Mouse (Mus musculus) embryonic facial prominence, embryonic 12.5 days (tissue): Measurements from ENCODE around the gene Sema4g. TPM values are rescaled to one million over a fixed set of nuclear protein-coding genes. Genes with fewer than 3 reads are reported as not detected.
A peak's percentile ranks its signal among the peaks of the same experiment; 100 is the strongest.

Source experiments
- ATAC-seq: fragments of 200-750 bp; cut with Nextera tagmentation; 2 replicates; pipeline ENCODE4 v1.8.0; 2017; ENCODE audit not compliant: insufficient number of reproducible peaks, insufficient read depth, low FRiP score, low TSS enrichment
- H3K27ac ChIP-seq: fragments of 300-500 bp; sonication (generic); 2 replicates; pipeline ENCODE4 v1.5.1; 2016; ENCODE audit warnings: mild to moderate bottlenecking
- H3K27me3 ChIP-seq: fragments of 300-500 bp; sonication (generic); 2 replicates; pipeline ENCODE4 v1.6.1; 2016; ENCODE audit warnings: mild to moderate bottlenecking, moderate library complexity
- H3K36me3 ChIP-seq: fragments of 300-500 bp; sonication (generic); 2 replicates; pipeline ENCODE4 v1.6.1; 2016; ENCODE audit warnings: mild to moderate bottlenecking
- H3K4me1 ChIP-seq: fragments of 300-500 bp; sonication (generic); 2 replicates; pipeline ENCODE4 v1.6.1; 2016
- H3K4me2 ChIP-seq: fragments of 300-500 bp; sonication (generic); replicated peaks from 2 replicates; pipeline ENCODE4 v1.6.1; 2016; ENCODE audit warnings: mild to moderate bottlenecking, moderate library complexity
- H3K4me3 ChIP-seq: fragments of 300-500 bp; sonication (generic); 2 replicates; pipeline ENCODE4 v1.5.1; 2016; ENCODE audit warnings: mild to moderate bottlenecking
- H3K9ac ChIP-seq: fragments of 300-500 bp; sonication (generic); 2 replicates; pipeline ENCODE4 v1.6.1; 2016; ENCODE audit warnings: mild to moderate bottlenecking, moderate library complexity
- H3K9me3 ChIP-seq: fragments of 300-500 bp; sonication (generic); 2 replicates; pipeline ENCODE4 v1.6.1; 2016; ENCODE audit warnings: mild to moderate bottlenecking, moderate library complexity
- WGBS: fragments of 180-500 bp; shearing (Covaris S2); methylation state at CpG from one replicate; pipeline ENCODE4 v1.1.7; 2016; 5-methylcytosine and 5-hydroxymethylcytosine counted together
- polyA plus RNA-seq: library from polyadenylated mRNA; unstranded; fragments of >200 nt; fragmentation: Nextera tagmentation; extraction: Ambion mirVana; gene quantifications from 2 replicates; pipeline ENCODE4 v1.2.1, GENCODE M21; 2016

Sema4g gene
- polyA plus RNA-seq: 7.0 TPM in 2 replicates

DNA sequence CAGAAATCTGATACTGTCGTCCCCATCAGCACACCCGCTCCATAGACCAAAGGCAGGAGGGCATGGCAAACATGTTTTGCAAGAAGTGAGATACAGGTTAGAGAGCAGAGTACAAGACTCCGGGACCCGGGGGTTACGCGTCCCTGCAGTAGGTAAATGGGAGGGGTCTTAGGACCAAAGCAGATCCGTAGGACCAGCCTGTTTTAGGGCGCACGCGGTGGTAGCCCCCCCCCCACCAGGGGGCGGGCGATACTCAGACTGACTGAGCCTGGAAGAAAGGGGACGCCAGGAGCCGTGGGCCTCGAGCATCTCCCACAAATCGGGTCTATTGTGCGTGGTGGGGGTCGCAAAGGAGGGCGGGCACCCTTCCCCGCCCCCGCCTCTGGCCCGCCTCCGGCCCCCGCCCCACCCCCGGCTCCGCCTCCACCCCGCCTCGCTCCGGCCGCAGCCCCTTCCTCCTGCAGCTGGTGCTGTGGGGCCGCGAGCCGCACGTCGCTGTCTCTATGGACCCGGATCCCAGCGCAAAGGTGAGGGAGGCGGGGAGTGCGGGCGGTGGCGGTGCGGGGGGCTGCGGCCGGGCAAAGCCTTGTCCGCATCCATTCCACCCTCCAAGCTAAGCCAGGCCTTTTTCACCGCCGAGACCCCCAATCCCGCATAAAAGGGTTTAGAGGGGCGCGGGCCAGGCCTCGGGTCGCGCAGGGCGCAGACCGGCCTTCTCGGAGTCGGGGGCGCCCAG lies at the start of gene Sema4g:
Gene Sema4g (plus strand): TSS at position 271 of the 736 bp plus-strand sequence.
- Histone ChIP-seq H3K27ac (peak within 1 kb of the TSS; percentile 23; the same call in 1 of the 2 replicates), H3K4me1 (peaks cover 28% of the 10 kb centered on the region), H3K9ac (peak within 1 kb of the TSS; percentile 65), H3K36me3 (peaks cover 6% of the 10 kb centered on the region; the same call in 1 of the 2 replicates), H3K27me3 (no peaks in the 10 kb centered on the region), H3K4me3 (peak within 1 kb of the TSS; percentile 63), H3K4me2 (peak within 1 kb of the TSS; percentile 90), H3K9me3 (no peaks in the 10 kb centered on the region)
- WGBS: under 1% methylated on average over 54 of the region's 58 CpGs
- ATAC-seq: peak; percentile 69

DNA sequence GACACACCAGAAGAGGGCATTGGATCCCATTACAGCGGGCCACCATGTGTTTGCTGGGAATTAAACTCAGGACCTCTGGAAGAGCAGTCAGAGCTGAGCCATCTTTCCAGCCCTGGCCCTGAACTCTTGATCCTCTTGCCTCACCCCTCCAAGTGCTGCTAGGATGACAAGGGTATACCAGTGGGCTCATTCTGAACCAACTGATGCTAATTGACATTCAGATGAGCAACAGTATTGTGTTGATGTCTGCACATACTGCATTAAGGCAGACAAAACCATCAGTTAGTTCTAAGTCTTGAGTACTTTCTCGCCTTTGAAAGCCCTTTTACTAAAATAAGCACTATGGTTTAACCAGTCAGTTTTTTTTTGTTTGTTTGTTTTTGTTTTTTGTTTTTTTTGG lies 29.3 kb upstream of the Sema4g start:
- Histone ChIP-seq H3K27ac (no peak overlapping the region), H3K9me3 (no peaks in the 10 kb centered on the region), H3K4me3 (no peak overlapping the region), H3K9ac (no peak overlapping the region), H3K36me3 (peaks cover 72% of the 10 kb centered on the region), H3K4me1 (no peaks in the 10 kb centered on the region), H3K27me3 (no peaks in the 10 kb centered on the region), H3K4me2 (no peak overlapping the region)
- 93% methylated on average over 2 of the region's 2 CpGs for whole genome bisulfite sequencing
- ATAC-seq: no peak

DNA sequence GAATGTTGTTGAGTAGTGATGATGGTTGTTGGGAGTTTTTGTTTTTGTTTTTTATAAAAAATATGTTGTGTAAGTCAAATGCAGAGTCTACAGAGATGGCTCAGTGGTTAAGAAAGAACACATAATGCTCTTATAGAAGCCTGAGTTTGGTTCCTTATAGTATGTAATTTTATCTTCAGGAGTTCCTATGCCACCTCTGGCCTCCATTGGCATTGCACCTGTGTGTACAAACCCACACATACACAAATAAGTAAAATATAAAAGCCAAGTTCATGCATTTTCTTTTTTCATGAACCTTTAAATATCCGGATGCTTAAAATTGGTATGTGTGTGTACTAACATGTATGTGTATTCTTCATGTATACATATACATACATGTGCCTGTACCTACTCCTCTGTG lies 22.9 kb upstream of the Sema4g start:
- H3K4me1 ChIP-seq: no peaks in the 10 kb centered on the region
- WGBS: 100% methylated on average over 1 of the region's 1 CpGs
- no peak overlapping the region for H3K27ac ChIP-seq
- H3K9me3 ChIP-seq: no peaks in the 10 kb centered on the region
- no peak overlapping the region for H3K4me2 ChIP-seq
- no peaks in the 10 kb centered on the region for H3K27me3 ChIP-seq
- H3K36me3 ChIP-seq: peaks cover 77% of the 10 kb centered on the region
- H3K4me3 ChIP-seq: no peak overlapping the region
- H3K9ac ChIP-seq: no peak overlapping the region
- no peak for ATAC-seq

DNA sequence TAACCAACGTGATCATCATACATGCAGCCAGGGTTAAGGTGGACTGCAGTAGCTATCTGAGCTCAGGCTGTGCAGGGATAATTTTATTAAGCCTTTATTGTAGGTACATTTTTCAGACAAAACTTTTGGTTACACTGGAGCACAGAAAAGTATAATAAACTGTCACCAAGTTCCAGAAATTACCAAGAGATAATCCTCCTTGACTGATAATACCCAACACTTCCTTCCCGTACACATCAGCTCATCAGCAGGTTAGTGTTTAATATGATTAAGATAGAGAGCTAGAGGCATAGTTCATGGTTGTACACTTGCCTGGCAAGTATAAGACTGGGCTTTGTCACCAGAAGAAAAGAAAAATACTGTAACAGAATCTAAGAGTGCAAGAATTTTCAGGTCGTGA lies 20.6 kb upstream of the Sema4g start:
- Histone ChIP-seq H3K9me3 (no peaks in the 10 kb centered on the region), H3K4me1 (no peaks in the 10 kb centered on the region), H3K9ac (no peak overlapping the region), H3K4me2 (no peak overlapping the region), H3K27ac (no peak overlapping the region), H3K27me3 (no peaks in the 10 kb centered on the region), H3K4me3 (no peak overlapping the region), H3K36me3 (peaks cover 84% of the 10 kb centered on the region)
- ATAC-seq: no peak
- 85% methylated on average over 3 of the region's 3 CpGs for WGBS

DNA sequence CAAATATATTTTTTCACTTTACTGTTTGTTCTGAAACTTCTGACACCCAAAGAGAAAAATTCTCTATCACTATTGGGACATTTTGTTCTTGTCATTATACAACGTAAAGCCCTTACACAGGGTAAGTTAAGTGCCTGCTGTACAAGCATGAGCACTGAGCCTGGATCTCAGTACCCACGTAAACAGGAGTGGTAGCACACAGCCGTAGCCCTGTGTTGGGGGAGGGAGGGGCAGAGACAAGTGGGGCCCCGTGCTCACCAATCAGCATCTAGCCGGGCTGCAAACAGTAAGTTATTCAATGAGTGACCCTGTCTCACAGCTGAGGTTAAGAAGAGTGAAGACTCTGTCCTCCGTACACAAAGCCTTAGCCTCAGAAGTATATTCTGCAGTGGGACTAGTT lies 12.3 kb upstream of the Sema4g start:
- no peak overlapping the region for H3K27ac ChIP-seq
- H3K4me3 ChIP-seq: no peak overlapping the region
- no peak for ATAC-seq
- H3K36me3 ChIP-seq: peaks cover 90% of the 10 kb centered on the region
- no peaks in the 10 kb centered on the region for H3K9me3 ChIP-seq
- no peaks in the 10 kb centered on the region for H3K27me3 ChIP-seq
- WGBS: 74% methylated on average over 6 of the region's 6 CpGs
- no peak overlapping the region for H3K9ac ChIP-seq
- no peak overlapping the region for H3K4me2 ChIP-seq
- no peaks in the 10 kb centered on the region for H3K4me1 ChIP-seq

DNA sequence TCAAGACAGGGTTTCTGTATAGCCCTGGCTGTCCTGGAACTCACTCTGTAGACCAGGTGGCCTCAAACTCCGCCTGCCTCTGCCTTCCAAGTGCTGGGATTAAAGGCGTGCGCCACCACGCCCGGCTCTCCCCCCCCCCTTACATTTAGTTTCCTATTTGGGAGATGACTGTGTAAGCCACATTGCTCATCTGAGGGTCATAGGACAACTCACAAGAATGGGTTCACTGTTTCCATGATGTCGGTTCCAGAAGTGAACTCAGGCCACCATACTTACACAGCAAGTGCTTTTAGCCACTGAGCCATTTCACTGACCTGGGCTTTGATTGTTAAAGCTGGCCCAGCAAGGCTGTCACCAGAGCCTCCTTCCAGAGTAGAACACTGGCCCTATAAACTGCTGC lies 11.8 kb upstream of the Sema4g start:
- Histone ChIP-seq H3K36me3 (peaks cover 93% of the 10 kb centered on the region), H3K4me2 (no peak overlapping the region), H3K4me1 (no peaks in the 10 kb centered on the region), H3K9ac (no peak overlapping the region), H3K27me3 (no peaks in the 10 kb centered on the region), H3K4me3 (no peak overlapping the region), H3K27ac (no peak overlapping the region), H3K9me3 (no peaks in the 10 kb centered on the region)
- WGBS: 93% methylated on average over 6 of the region's 6 CpGs
- no peak for ATAC-seq

DNA sequence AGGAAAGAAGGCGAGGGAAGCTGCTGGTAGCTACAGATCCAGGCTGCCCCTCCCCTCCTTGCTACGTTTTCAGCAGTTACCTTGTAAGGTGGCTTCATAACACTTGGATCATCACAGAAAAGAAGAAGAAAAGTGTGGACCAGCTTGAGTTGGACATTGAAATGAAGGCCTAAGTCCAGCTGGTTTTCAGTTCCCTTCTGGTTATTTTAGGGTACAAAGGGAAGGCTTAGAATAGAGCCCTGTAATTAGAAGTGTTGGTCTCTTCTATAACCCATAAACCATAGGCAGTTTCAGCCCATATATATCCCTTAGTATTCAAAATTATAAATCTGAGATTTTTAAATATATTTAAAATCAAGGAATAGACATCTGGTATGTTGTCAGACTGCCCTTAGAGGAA lies 8.1 kb upstream of the Sema4g start:
- Histone ChIP-seq H3K4me2 (no peak overlapping the region), H3K4me3 (no peak overlapping the region), H3K9ac (no peak overlapping the region), H3K36me3 (peaks cover 61% of the 10 kb centered on the region), H3K27ac (no peak overlapping the region), H3K27me3 (no peaks in the 10 kb centered on the region), H3K9me3 (no peaks in the 10 kb centered on the region), H3K4me1 (no peaks in the 10 kb centered on the region)
- WGBS: 91% methylated on average over 2 of the region's 2 CpGs
- no peak for ATAC-seq

DNA sequence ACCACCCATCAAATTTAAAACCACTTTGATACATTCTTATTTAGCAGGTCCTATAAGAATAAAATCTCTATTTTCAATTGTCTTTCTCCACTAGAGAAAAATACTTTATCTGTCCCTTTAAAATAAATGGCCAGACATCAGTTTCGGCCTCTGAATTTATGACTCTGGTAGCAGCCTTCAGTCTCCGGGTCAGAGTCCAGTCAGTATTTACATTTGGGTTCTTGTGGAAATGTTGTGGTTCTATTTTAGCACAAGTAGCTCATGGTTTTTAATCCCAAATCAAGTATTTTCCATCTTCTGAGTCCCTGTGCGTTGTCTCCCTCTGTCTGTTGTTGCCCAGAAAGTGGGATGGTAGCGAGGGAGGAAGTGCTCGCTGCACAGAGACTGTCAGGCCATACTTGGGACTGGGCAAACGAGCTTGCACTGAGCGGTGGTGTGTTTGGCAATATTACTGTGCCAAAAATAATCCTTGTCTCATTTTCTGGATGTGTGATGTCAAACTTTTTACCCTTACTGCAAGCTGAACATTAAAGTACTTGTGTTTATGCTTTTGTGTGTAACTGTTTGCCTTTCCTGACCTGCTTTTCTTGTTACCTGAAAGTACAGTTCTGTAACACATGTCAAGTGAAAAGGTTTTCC lies 6.3 kb upstream of the Sema4g start:
- no peaks in the 10 kb centered on the region for H3K27me3 ChIP-seq
- no peak overlapping the region for H3K4me2 ChIP-seq
- H3K9me3 ChIP-seq: no peaks in the 10 kb centered on the region
- H3K36me3 ChIP-seq: peaks cover 43% of the 10 kb centered on the region
- no peak overlapping the region for H3K27ac ChIP-seq
- WGBS: 90% methylated on average over 7 of the region's 7 CpGs
- no peaks in the 10 kb centered on the region for H3K4me1 ChIP-seq
- H3K9ac ChIP-seq: no peak overlapping the region
- H3K4me3 ChIP-seq: no peak overlapping the region
- ATAC-seq: no peak

DNA sequence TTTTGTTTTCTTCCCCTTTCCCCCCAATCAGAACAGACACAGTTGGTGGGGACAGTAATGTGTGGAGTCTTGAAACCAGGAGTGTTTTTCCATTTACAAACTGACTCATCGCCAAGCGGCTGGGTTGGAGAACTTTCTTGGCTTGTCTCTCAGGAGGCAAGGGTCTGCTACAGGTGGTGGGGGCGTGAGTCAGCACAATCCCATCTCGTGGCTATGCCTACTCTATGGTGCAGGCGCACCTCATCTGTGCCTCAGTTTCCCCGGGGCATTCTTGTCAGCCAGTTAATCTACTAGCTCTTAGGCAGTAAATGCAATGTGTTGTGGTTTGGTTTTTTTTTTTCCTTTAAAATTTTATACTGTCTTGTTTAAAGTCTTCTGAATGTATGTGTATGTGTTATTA lies 5.5 kb upstream of the Sema4g start:
- Histone ChIP-seq H3K4me2 (no peak overlapping the region), H3K27me3 (no peaks in the 10 kb centered on the region), H3K36me3 (peaks cover 36% of the 10 kb centered on the region), H3K4me3 (no peak overlapping the region), H3K4me1 (0 out of 2 replicates have a peak, but pooled peaks cover 2% of the 10 kb centered on the region), H3K9me3 (no peaks in the 10 kb centered on the region), H3K9ac (no peak overlapping the region), H3K27ac (no peak overlapping the region)
- no peak for ATAC-seq
- 89% methylated on average over 6 of the region's 6 CpGs for WGBS

DNA sequence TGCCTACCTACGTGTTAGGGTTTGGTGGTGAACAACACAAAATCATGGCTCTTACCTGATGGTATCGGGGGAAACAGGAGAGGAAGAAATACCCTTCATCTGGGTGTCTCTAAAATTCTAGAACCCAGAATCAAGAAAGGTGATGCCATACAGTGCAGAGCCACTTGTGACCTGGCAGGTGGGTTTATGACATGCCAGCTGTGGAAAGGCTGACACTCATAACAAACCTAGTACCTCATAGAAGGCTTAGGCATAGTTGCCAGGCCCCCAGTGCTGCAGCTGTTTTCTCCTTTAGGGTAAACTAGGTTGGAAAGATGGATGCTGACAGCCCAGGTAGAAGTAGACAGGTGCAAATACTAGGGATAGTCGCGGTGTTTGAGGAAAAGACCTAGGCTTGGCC lies 4.5 kb upstream of the Sema4g start:
- H3K4me1 ChIP-seq: 0 out of 2 replicates have a peak, but pooled peaks cover 5% of the 10 kb centered on the region
- 95% methylated on average over 4 of the region's 4 CpGs for WGBS
- H3K27ac ChIP-seq: no peak overlapping the region
- H3K9ac ChIP-seq: no peak overlapping the region
- no peak overlapping the region for H3K4me2 ChIP-seq
- no peak overlapping the region for H3K4me3 ChIP-seq
- no peaks in the 10 kb centered on the region for H3K9me3 ChIP-seq
- peaks cover 28% of the 10 kb centered on the region for H3K36me3 ChIP-seq
- no peak for ATAC-seq
- no peaks in the 10 kb centered on the region for H3K27me3 ChIP-seq

DNA sequence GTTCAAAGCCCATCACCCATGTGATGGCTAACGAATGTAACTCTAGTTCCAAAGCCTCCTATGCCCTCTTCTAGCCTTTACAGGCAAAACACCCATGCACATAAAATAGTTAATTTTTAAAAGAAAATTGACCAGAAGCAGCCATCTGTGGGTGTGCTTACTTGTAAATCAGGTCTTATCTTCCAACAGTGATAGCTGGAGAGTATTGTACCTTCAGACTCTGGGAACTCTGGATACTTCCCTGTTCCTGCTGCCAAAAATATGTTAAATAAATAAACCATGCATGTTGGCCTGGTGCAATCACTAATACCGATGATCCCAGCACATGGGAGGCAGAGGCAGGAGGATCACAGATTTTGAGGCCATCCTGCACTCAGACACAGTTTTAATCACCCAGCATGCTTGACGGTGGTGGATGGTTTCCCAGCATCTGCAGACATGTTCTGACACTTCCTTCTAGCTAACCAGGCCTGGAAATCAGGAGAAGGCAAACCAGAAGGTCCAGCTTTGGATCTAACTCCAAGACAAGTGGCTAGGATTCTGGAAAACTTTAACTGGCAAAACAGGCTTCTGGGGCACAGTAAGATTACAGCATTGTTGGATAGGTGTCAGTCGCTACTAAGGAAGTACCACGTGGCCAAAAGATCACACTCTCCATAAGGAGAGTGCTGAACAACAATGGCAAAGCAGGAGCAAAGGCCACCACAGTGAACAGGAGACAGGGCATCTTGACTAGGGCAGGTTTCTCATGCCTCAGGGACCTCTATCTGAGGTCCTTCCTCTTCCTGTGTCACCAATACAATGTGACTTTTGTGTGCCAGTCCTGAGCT lies 3.5 kb upstream of the Sema4g start:
- Histone ChIP-seq H3K4me3 (no peak overlapping the region), H3K4me2 (no peak overlapping the region), H3K27me3 (no peaks in the 10 kb centered on the region), H3K27ac (no peak overlapping the region), H3K9ac (no peak overlapping the region), H3K4me1 (peaks cover 13% of the 10 kb centered on the region), H3K9me3 (no peaks in the 10 kb centered on the region), H3K36me3 (peaks cover 19% of the 10 kb centered on the region)
- WGBS: 58% methylated on average over 5 of the region's 5 CpGs
- no peak for ATAC-seq
